Mouse (Mus musculus): ENCODE measurements around the gene Arid1b.

DNA sequence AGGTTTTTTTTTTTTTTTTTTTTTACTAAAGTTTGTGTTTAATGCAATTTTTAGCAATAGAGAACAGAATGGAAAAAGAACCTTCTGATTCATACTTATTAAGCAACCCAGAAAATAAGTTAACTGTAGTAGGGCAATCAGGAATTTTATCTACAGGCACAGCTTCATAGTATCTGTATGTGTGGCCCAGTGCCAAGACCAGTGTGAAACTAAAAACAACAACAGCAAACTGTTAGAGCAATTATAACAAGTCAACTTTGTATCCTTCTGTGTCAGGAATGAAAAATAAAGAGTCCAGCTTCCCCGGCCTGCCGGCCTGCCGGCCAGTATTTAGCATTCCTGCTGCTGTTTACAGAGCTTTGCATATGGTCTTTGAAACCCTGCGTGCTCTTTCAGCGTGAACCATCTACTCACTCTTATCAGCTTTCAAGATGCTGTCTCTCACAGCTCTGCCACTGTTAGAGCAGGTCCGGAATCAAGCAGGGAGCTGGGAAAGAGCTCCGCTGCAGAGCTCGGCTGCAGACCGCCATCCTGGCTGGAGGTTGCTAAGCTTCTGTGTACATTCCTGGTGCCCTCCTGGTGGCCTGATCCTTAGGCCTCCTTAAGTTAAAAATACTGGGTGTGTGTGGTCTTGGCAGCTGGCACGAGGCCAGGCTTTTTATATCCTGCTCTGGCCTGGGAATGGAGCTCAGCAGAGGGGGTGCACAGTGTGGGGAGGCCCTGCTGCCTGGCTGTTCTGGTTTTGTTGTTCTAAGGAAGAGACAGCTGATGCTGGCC, 64.0 kb downstream of the Arid1b start:
- TF ChIP-seq CTCF (IDR thresholded peaks at IDR 0.05; ENCODE audit: extremely low read depth, insufficient read length, insufficient replicate concordance, low read depth, low read length) = no peak
- TF ChIP-seq POLR2A (IDR thresholded peaks at IDR 0.05; ENCODE audit: low read depth, low read length) = no peak

All from small intestine, adult 2 months (tissue).